Mouse (Mus musculus): ENCODE measurements at regions not wholly inside any gene's neighbourhood (a gene's known extent, or its start where the extent isn't known, plus 50 kb on each side); places are given as distances from the start of the nearest gene placed in this dataset.

DNA sequence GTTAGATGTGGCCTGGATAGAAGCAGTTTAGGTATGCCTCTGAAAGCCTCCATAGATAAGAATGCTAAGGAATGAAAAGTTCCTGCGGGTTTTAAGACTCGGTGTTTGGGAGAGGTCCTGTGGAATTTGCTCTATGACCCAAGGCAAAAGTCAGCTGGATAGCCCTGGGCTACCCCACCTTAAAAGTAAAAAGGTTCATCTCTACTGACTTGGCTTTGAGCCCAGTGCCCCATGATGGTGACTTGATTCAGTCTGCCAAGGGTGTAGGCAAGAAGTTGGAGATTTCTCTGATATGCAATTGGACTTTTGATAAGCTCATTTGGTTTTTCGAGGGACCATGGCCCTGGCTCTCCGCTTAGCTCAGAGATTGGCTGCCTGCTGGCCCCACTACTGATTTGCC is 78.8 kb upstream of the Herc3 start:
- no peak for DNase-seq

DNA sequence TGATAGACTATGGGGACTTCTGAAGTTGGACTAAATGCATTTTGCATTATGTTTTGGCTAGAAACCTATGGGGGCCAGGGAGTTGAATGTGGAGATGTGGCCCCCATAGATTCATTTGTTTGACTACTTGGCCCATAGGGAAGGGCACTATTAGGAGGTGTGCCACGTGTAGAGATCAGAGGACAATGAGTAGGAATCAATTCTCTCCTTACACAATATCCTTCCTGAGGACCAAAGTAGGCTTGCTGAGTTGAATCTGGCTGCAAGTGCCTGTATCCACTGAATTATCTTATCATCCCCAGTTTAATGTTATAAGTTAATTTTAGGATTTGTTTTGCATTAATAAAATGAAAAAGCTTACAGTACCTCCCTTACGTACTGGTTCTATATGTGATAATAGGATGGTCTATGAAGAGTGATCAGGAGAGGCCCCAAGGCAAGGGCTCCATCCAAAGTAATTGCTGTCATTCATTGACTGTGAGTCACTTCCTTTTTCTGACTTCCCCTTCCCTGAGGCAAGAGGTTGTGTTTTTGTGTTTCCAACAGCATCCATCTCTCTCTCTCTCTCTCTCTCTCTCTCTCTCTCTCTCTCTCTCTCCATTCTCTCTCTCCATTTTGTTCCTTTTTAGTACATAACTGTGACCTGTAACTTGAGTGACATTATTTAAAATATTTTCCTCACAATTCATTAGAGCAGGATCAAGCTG is 74.8 kb upstream of the Herc3 start:
- no peak for DNase-seq

DNA sequence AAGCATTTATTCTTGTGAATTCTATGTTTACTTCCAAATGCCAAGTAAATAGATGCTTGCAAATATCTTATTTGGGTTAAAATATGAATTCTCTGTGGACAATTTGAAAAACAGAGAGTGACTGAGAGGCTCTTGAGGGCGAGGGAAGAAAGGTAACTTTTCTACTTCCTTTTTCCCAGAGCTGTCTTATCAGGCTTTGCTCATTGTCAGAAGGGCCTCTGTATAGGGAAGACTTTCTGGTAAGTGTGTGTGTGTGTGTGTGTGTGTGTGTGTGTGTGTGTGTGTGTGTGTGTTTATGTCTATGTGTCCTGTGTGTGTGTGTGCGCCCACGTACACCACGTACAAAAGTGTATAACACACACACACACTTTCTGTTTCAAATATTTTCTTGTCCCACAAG is 73.9 kb upstream of the Herc3 start:
- no peak for DNase-seq

DNA sequence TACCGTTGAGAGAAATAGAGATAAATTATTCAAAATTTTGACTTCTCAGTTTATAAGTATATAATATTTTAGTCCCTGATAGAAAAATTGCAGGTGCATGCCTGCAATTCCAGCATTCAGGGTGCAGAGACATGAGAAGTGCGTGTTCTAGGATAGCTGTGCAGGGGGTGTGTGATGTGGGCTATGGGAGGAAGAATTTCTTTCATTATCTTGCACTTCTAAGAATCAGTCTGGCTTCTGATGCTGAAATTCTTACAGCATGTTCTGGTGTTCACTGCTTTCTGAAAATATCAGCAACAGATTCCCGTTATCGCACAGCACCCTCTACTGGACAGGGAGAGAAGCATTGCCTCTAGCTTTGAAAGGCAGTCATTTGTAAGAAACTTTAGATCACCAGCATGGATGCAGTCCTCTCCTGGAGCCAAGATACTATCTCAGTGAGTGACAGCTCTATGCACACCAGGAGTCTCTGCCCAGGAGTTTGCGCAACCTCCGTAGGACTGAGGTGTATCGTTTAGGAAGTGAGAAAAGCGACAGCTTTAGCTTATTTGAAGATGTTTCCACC is 60.5 kb upstream of the Herc3 start:
- DNase-seq = peak; percentile 79

DNA sequence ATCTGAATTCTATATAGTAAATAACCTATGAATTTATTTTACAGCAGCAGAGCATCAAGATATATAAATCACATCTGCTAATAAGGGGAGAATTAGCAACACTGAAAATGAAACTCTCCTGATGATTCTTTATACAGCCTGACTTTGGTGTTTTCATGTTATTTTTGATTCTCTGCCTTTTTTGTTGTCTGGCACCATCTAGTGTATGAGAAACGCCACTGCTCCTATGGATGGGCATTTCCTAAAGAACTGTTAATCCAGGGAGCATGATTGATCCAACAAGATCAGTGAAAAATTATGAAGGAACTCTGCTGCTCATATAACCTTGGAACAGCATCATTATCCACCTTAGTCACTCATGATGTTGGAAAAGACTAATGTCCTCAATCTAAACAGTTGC is 59.3 kb upstream of the Herc3 start:
- peak; percentile 49 for DNase-seq

All from kidney, postnatal 10 days (tissue).